Mouse (Mus musculus) hindbrain, postnatal 0 days (tissue): ENCODE measurements around the gene Fam209. TPM values are rescaled to one million over a fixed set of nuclear protein-coding genes. Genes with fewer than 3 reads are reported as not detected.

Experiments
- ATAC-seq: fragments of 200-750 bp; cut with Nextera tagmentation; 2 replicates; pipeline ENCODE4 v1.8.0; 2017; ENCODE audit warnings: mild to moderate bottlenecking, moderate TSS enrichment, moderate library complexity
- DNase-seq: peaks from one replicate; pipeline ENCODE4 v3.0.0-alpha.2; 2015; ENCODE audit warnings: low spot score
- H3K27ac ChIP-seq: fragments of 300-500 bp; sonication (generic); 2 replicates; pipeline ENCODE4 v1.5.1; 2014; ENCODE audit warnings: mild to moderate bottlenecking
- H3K27me3 ChIP-seq: fragments of 300-500 bp; sonication (generic); 2 replicates; pipeline ENCODE4 v1.6.1; 2014; ENCODE audit warnings: low read length, mixed read lengths; ENCODE audit not compliant: insufficient read depth
- H3K36me3 ChIP-seq: fragments of 300-500 bp; sonication (generic); 2 replicates; pipeline ENCODE4 v1.6.1; 2014; ENCODE audit warnings: low read length, mixed read lengths; ENCODE audit not compliant: insufficient read depth
- H3K4me1 ChIP-seq: fragments of 300-500 bp; sonication (generic); 2 replicates; pipeline ENCODE4 v1.6.1; 2014; ENCODE audit warnings: antibody characterized with exemption, low read length, mixed read lengths; ENCODE audit not compliant: insufficient read depth
- H3K4me2 ChIP-seq: fragments of 300-500 bp; sonication (generic); 2 replicates; pipeline ENCODE4 v1.6.1; 2014; ENCODE audit warnings: low read depth, mild to moderate bottlenecking, low read length, moderate library complexity, mixed read lengths
- H3K4me3 ChIP-seq: fragments of 300-500 bp; sonication (generic); 2 replicates; pipeline ENCODE4 v1.5.1; 2014; ENCODE audit warnings: low read length
- H3K9ac ChIP-seq: fragments of 300-500 bp; sonication (generic); replicated peaks from 2 replicates; pipeline ENCODE4 v1.6.1; 2014; ENCODE audit warnings: mild to moderate bottlenecking, low read length, moderate library complexity, mixed read lengths
- H3K9me3 ChIP-seq: fragments of 300-500 bp; sonication (generic); 2 replicates; pipeline ENCODE4 v1.6.1; 2016; ENCODE audit warnings: low read length, mixed read lengths
- CTCF ChIP-seq: IDR thresholded peaks from 2 replicates; pipeline ENCODE4 v1.5.1; 2016; ENCODE audit warnings: antibody characterized with exemption, control low read depth, low read depth
- WGBS: fragments of 180-500 bp; shearing (Covaris S2); extraction: QIAGEN DNeasy Blood & Tissue Kit; methylation state at CpG from one replicate; pipeline ENCODE4 v1.1.7; 2014; 5-methylcytosine and 5-hydroxymethylcytosine counted together
- polyA plus RNA-seq: library from polyadenylated mRNA; unstranded; fragments of >200 nt; fragmentation: Nextera tagmentation; extraction: Ambion mirVana; gene quantifications from 2 replicates; pipeline ENCODE4 v1.2.1, GENCODE M21; 2015
- total RNA-seq: library from RNA; depleted of rRNA; stranded (reverse); fragments of >200 nt; gene quantifications from 2 replicates; pipeline ENCODE4 v1.2.3, GENCODE M21; 2014

Fam209 gene
- total and polyA plus RNA-seq, 2 experiments from 2014 or later = 0.58 TPM; not detected in 1

GRCm38 (mm10) chr2:172441176-172441575 lies 31.1 kb upstream of the Fam209 start:
- peaks cover 10% of the 10 kb centered on the region for H3K4me1 ChIP-seq
- H3K27me3 ChIP-seq = no peaks in the 10 kb centered on the region
- no peak for DNase-seq
- peak overlapping the region; percentile 64 for H3K9ac ChIP-seq
- H3K36me3 ChIP-seq = peaks cover 13% of the 10 kb centered on the region; the same call in 1 of the 2 replicates
- no peaks in the 10 kb centered on the region for H3K9me3 ChIP-seq
- peak overlapping the region; percentile 66 for H3K4me3 ChIP-seq
- no peak for TF ChIP-seq CTCF
- peak overlapping the region; percentile 81 for H3K4me2 ChIP-seq
- no peak for ATAC-seq
- H3K27ac ChIP-seq = no peak overlapping the region
- 32% methylated on average over 6 of the region's 6 CpGs for WGBS

GRCm38 (mm10) chr2:172445617-172446016 lies 26.7 kb upstream of the Fam209 start:
- H3K27ac ChIP-seq = no peak overlapping the region
- H3K4me1 ChIP-seq = peaks cover 6% of the 10 kb centered on the region; the same call in 1 of the 2 replicates
- TF ChIP-seq CTCF = no peak
- 92% methylated on average over 4 of the region's 4 CpGs for WGBS
- H3K4me2 ChIP-seq = no peak overlapping the region
- peaks cover 51% of the 10 kb centered on the region for H3K36me3 ChIP-seq
- no peak overlapping the region for H3K9ac ChIP-seq
- H3K9me3 ChIP-seq = no peaks in the 10 kb centered on the region
- DNase-seq (no peak), ATAC-seq (no peak)
- no peak overlapping the region for H3K4me3 ChIP-seq
- H3K27me3 ChIP-seq = no peaks in the 10 kb centered on the region

GRCm38 (mm10) chr2:172447317-172447716 lies 25.0 kb upstream of the Fam209 start:
- Histone ChIP-seq H3K27me3 (no peaks in the 10 kb centered on the region), H3K4me2 (no peak overlapping the region), H3K4me1 (no peaks in the 10 kb centered on the region), H3K9ac (no peak overlapping the region), H3K27ac (no peak overlapping the region), H3K4me3 (no peak overlapping the region), H3K9me3 (no peaks in the 10 kb centered on the region), H3K36me3 (peaks cover 60% of the 10 kb centered on the region)
- DNase-seq (peak; percentile 28), ATAC-seq (no peak)
- TF ChIP-seq CTCF = peak; percentile 66
- 88% methylated on average over 6 of the region's 6 CpGs for WGBS

- no peaks in the 10 kb centered on the region for H3K4me1 ChIP-seq
- no peak for ATAC-seq
- H3K9ac ChIP-seq = no peak overlapping the region
- WGBS = 90% methylated on average over 4 of the region's 4 CpGs
- TF ChIP-seq CTCF = no peak
- no peak overlapping the region for H3K4me2 ChIP-seq
- H3K9me3 ChIP-seq = no peaks in the 10 kb centered on the region
- no peak overlapping the region for H3K4me3 ChIP-seq
- no peak for DNase-seq
- no peak overlapping the region for H3K27ac ChIP-seq
- H3K27me3 ChIP-seq = no peaks in the 10 kb centered on the region
- peaks cover 60% of the 10 kb centered on the region for H3K36me3 ChIP-seq
These were observed 24.0 kb upstream of the Fam209 start for GRCm38 (mm10) chr2:172448329-172448728.

GRCm38 (mm10) chr2:172450640-172451039 lies 21.7 kb upstream of the Fam209 start:
- Histone ChIP-seq H3K27me3 (no peaks in the 10 kb centered on the region), H3K36me3 (peaks cover 57% of the 10 kb centered on the region), H3K9ac (no peak overlapping the region), H3K4me3 (no peak overlapping the region), H3K4me1 (no peaks in the 10 kb centered on the region), H3K27ac (no peak overlapping the region), H3K9me3 (no peaks in the 10 kb centered on the region), H3K4me2 (no peak overlapping the region)
- DNase-seq (no peak), ATAC-seq (no peak)
- 79% methylated on average over 6 of the region's 6 CpGs for WGBS
- TF ChIP-seq CTCF = no peak

GRCm38 (mm10) chr2:172452031-172452430 lies 20.3 kb upstream of the Fam209 start:
- Histone ChIP-seq H3K4me1 (no peaks in the 10 kb centered on the region), H3K4me3 (no peak overlapping the region), H3K27me3 (no peaks in the 10 kb centered on the region), H3K9me3 (no peaks in the 10 kb centered on the region), H3K36me3 (peaks cover 43% of the 10 kb centered on the region), H3K9ac (no peak overlapping the region), H3K27ac (no peak overlapping the region), H3K4me2 (no peak overlapping the region)
- ATAC-seq (no peak), DNase-seq (no peak)
- no peak for TF ChIP-seq CTCF
- WGBS = 94% methylated on average over 4 of the region's 4 CpGs

- Histone ChIP-seq H3K4me3 (no peak overlapping the region), H3K36me3 (peaks cover 39% of the 10 kb centered on the region), H3K9ac (no peak overlapping the region), H3K4me1 (no peaks in the 10 kb centered on the region), H3K9me3 (no peaks in the 10 kb centered on the region), H3K27ac (no peak overlapping the region), H3K4me2 (no peak overlapping the region), H3K27me3 (no peaks in the 10 kb centered on the region)
- 90% methylated on average over 10 of the region's 10 CpGs for WGBS
- TF ChIP-seq CTCF = no peak
- DNase-seq (no peak), ATAC-seq (no peak)
These were observed 19.9 kb upstream of the Fam209 start for GRCm38 (mm10) chr2:172452458-172452857.
